Mouse (Mus musculus) forebrain, embryonic 10.5 days (tissue): ENCODE measurements around the gene Smg6. TPM values are rescaled to one million over a fixed set of nuclear protein-coding genes. Genes with fewer than 3 reads are reported as not detected.

Experiments used
- DNase-seq: peaks from one replicate; pipeline ENCODE4 v3.0.0-alpha.2; 2017; ENCODE audit warnings: low spot score; ENCODE audit errors: extremely low spot score
- H3K27ac ChIP-seq: fragments of 300-500 bp; sonication (generic); 2 replicates; pipeline ENCODE4 v1.5.1; 2016; ENCODE audit warnings: mild to moderate bottlenecking
- H3K27me3 ChIP-seq: fragments of 300-500 bp; sonication (generic); 2 replicates; pipeline ENCODE4 v1.6.1; 2016; ENCODE audit warnings: mild to moderate bottlenecking; ENCODE audit not compliant: poor library complexity, severe bottlenecking
- H3K36me3 ChIP-seq: fragments of 300-500 bp; sonication (generic); replicated peaks from 2 replicates; pipeline ENCODE4 v1.6.1; 2016; ENCODE audit warnings: mild to moderate bottlenecking, moderate library complexity
- H3K4me1 ChIP-seq: fragments of 300-500 bp; sonication (generic); 2 replicates; pipeline ENCODE4 v1.6.1; 2016
- H3K4me3 ChIP-seq: fragments of 300-500 bp; sonication (generic); 2 replicates; pipeline ENCODE4 v1.5.1; 2016; ENCODE audit warnings: mild to moderate bottlenecking, moderate library complexity
- H3K9me3 ChIP-seq: fragments of 300-500 bp; sonication (generic); 2 replicates; pipeline ENCODE4 v1.6.1; 2016; ENCODE audit warnings: mild to moderate bottlenecking, moderate library complexity
- WGBS: fragments of 180-500 bp; shearing (Covaris S2); methylation state at CpG from one replicate; pipeline ENCODE4 v1.1.7; 2016; 5-methylcytosine and 5-hydroxymethylcytosine counted together
- polyA plus RNA-seq: library from polyadenylated mRNA; unstranded; fragments of >200 nt; fragmentation: Nextera tagmentation; extraction: Ambion mirVana; gene quantifications from 2 replicates; pipeline ENCODE4 v1.2.1, GENCODE M21; 2016

Gene Smg6
- polyA plus RNA-seq, 1 experiment from 2014 or later: 18.5 TPM

- no peaks in the 10 kb centered on the region for H3K36me3 ChIP-seq
- peaks cover 45% of the 10 kb centered on the region for H3K4me1 ChIP-seq
- DNase-seq: no peak
- no peak overlapping the region for H3K4me3 ChIP-seq
- H3K27ac ChIP-seq: 0 out of 2 replicates have a peak overlapping the region, but pooled peaks have one; percentile 44
- no peaks in the 10 kb centered on the region for H3K9me3 ChIP-seq
- 55% methylated on average over 4 of the region's 4 CpGs for WGBS
- no peaks in the 10 kb centered on the region for H3K27me3 ChIP-seq
Measured at GRCm38 (mm10) chr11:75014816-75015215, 89.2 kb downstream of the Smg6 start.

- H3K27ac ChIP-seq: 0 out of 2 replicates have a peak overlapping the region, but pooled peaks have one; percentile 44
- no peaks in the 10 kb centered on the region for H3K27me3 ChIP-seq
- peaks cover 45% of the 10 kb centered on the region for H3K4me1 ChIP-seq
- no peaks in the 10 kb centered on the region for H3K36me3 ChIP-seq
- 79% methylated on average over 7 of the region's 7 CpGs for WGBS
- no peaks in the 10 kb centered on the region for H3K9me3 ChIP-seq
- no peak for DNase-seq
- no peak overlapping the region for H3K4me3 ChIP-seq
Measured at GRCm38 (mm10) chr11:75015453-75015871, 89.8 kb downstream of the Smg6 start.

GRCm38 (mm10) chr11:75016309-75016860 lies 90.8 kb downstream of the Smg6 start:
- WGBS: 87% methylated on average over 5 of the region's 5 CpGs
- Histone ChIP-seq H3K27ac (no peak overlapping the region), H3K9me3 (no peaks in the 10 kb centered on the region), H3K4me3 (no peak overlapping the region), H3K27me3 (no peaks in the 10 kb centered on the region), H3K4me1 (peaks cover 45% of the 10 kb centered on the region), H3K36me3 (no peaks in the 10 kb centered on the region)
- DNase-seq: no peak

- Histone ChIP-seq H3K36me3 (no peaks in the 10 kb centered on the region), H3K9me3 (no peaks in the 10 kb centered on the region), H3K27me3 (no peaks in the 10 kb centered on the region), H3K4me1 (peaks cover 37% of the 10 kb centered on the region), H3K4me3 (no peak overlapping the region), H3K27ac (no peak overlapping the region)
- WGBS: 91% methylated on average over 2 of the region's 2 CpGs
- no peak for DNase-seq
Measured at GRCm38 (mm10) chr11:75017831-75018230, 92.2 kb downstream of the Smg6 start.

- Histone ChIP-seq H3K4me3 (no peak overlapping the region), H3K9me3 (no peaks in the 10 kb centered on the region), H3K36me3 (no peaks in the 10 kb centered on the region), H3K27ac (no peak overlapping the region), H3K4me1 (peaks cover 10% of the 10 kb centered on the region), H3K27me3 (no peaks in the 10 kb centered on the region)
- 92% methylated on average over 3 of the region's 3 CpGs for WGBS
- DNase-seq: no peak
Measured at GRCm38 (mm10) chr11:75026977-75027376, 101.4 kb downstream of the Smg6 start.

- H3K27ac ChIP-seq: no peak overlapping the region
- WGBS: 82% methylated on average over 2 of the region's 2 CpGs
- peaks cover 10% of the 10 kb centered on the region for H3K4me1 ChIP-seq
- no peaks in the 10 kb centered on the region for H3K27me3 ChIP-seq
- no peak for DNase-seq
- no peaks in the 10 kb centered on the region for H3K36me3 ChIP-seq
- no peak overlapping the region for H3K4me3 ChIP-seq
- H3K9me3 ChIP-seq: no peaks in the 10 kb centered on the region
Measured at GRCm38 (mm10) chr11:75027616-75028015, 102.0 kb downstream of the Smg6 start.

GRCm38 (mm10) chr11:75031251-75031650 lies 105.6 kb downstream of the Smg6 start:
- Histone ChIP-seq H3K36me3 (no peaks in the 10 kb centered on the region; the same call in 1 of the 2 replicates), H3K4me3 (no peak overlapping the region), H3K27ac (no peak overlapping the region), H3K27me3 (no peaks in the 10 kb centered on the region), H3K4me1 (peaks cover 10% of the 10 kb centered on the region), H3K9me3 (no peaks in the 10 kb centered on the region)
- 83% methylated on average over 2 of the region's 2 CpGs for WGBS
- DNase-seq: no peak

- 87% methylated on average over 2 of the region's 2 CpGs for WGBS
Measured at GRCm38 (mm10) chr11:75032946-75033345, 107.3 kb downstream of the Smg6 start.

GRCm38 (mm10) chr11:75033581-75034067 lies 108.0 kb downstream of the Smg6 start:
- Histone ChIP-seq H3K4me3 (no peak overlapping the region), H3K27me3 (no peaks in the 10 kb centered on the region), H3K9me3 (no peaks in the 10 kb centered on the region), H3K4me1 (peaks cover 10% of the 10 kb centered on the region), H3K36me3 (peaks cover 2% of the 10 kb centered on the region; the same call in 1 of the 2 replicates), H3K27ac (no peak overlapping the region)
- 93% methylated on average over 5 of the region's 5 CpGs for WGBS
- DNase-seq: no peak

More at GRCm38 (mm10) chr11:75032946-75033345, 107.3 kb downstream of the Smg6 start:
- peaks cover 10% of the 10 kb centered on the region for H3K4me1 ChIP-seq
- no peak overlapping the region for H3K4me3 ChIP-seq
- H3K36me3 ChIP-seq: no peaks in the 10 kb centered on the region; the same call in 1 of the 2 replicates
- no peaks in the 10 kb centered on the region for H3K9me3 ChIP-seq
- H3K27ac ChIP-seq: no peak overlapping the region
- H3K27me3 ChIP-seq: no peaks in the 10 kb centered on the region
- DNase-seq: no peak

- Histone ChIP-seq H3K27ac (no peak overlapping the region), H3K36me3 (peaks cover 6% of the 10 kb centered on the region; the same call in 1 of the 2 replicates), H3K4me1 (peaks cover 10% of the 10 kb centered on the region), H3K4me3 (no peak overlapping the region), H3K27me3 (no peaks in the 10 kb centered on the region), H3K9me3 (no peaks in the 10 kb centered on the region)
- 96% methylated on average over 3 of the region's 3 CpGs for WGBS
- DNase-seq: no peak
Measured at GRCm38 (mm10) chr11:75034104-75034503, 108.5 kb downstream of the Smg6 start.

GRCm38 (mm10) chr11:75044333-75044732 lies 118.7 kb downstream of the Smg6 start:
- Histone ChIP-seq H3K4me1 (peaks cover 1% of the 10 kb centered on the region; the same call in 1 of the 2 replicates), H3K4me3 (no peak overlapping the region), H3K36me3 (peaks cover 74% of the 10 kb centered on the region), H3K27me3 (no peaks in the 10 kb centered on the region), H3K9me3 (no peaks in the 10 kb centered on the region), H3K27ac (no peak overlapping the region)
- 93% methylated on average over 3 of the region's 3 CpGs for WGBS
- DNase-seq: no peak

GRCm38 (mm10) chr11:75045822-75046221 lies 120.2 kb downstream of the Smg6 start:
- 95% methylated on average over 4 of the region's 4 CpGs for WGBS
- H3K9me3 ChIP-seq: no peaks in the 10 kb centered on the region
- H3K27ac ChIP-seq: no peak overlapping the region
- peaks cover 16% of the 10 kb centered on the region; the same call in 1 of the 2 replicates for H3K4me1 ChIP-seq
- no peak overlapping the region for H3K4me3 ChIP-seq
- peaks cover 71% of the 10 kb centered on the region for H3K36me3 ChIP-seq
- DNase-seq: no peak
- no peaks in the 10 kb centered on the region for H3K27me3 ChIP-seq

- 92% methylated on average over 3 of the region's 3 CpGs for WGBS
- no peak for DNase-seq
- peaks cover 71% of the 10 kb centered on the region for H3K36me3 ChIP-seq
Measured at GRCm38 (mm10) chr11:75046638-75047037, 121.0 kb downstream of the Smg6 start.

More at GRCm38 (mm10) chr11:75046638-75047037, 121.0 kb downstream of the Smg6 start:
- no peak overlapping the region for H3K4me3 ChIP-seq
- H3K9me3 ChIP-seq: no peaks in the 10 kb centered on the region
- no peaks in the 10 kb centered on the region for H3K27me3 ChIP-seq
- peaks cover 24% of the 10 kb centered on the region for H3K4me1 ChIP-seq
- H3K27ac ChIP-seq: no peak overlapping the region
